Mouse (Mus musculus) hindbrain, embryonic 16.5 days (tissue): ENCODE data around the gene Fnbp1l. TPM values are rescaled to one million over a fixed set of nuclear protein-coding genes. Genes with fewer than 3 reads are reported as not detected.

ENCODE experiments used
- ATAC-seq: fragments of 200-750 bp; cut with Nextera tagmentation; 2 replicates; pipeline ENCODE4 v1.8.0; 2017; ENCODE audit warnings: moderate TSS enrichment, moderate library complexity
- H3K27ac ChIP-seq: fragments of 300-500 bp; sonication (generic); 2 replicates; pipeline ENCODE4 v1.5.1; 2014; ENCODE audit warnings: low read depth, mild to moderate bottlenecking, control low read depth, low read length, moderate library complexity
- H3K27me3 ChIP-seq: fragments of 300-500 bp; sonication (generic); replicated peaks from 2 replicates; pipeline ENCODE4 v1.6.1; 2014; ENCODE audit warnings: low read length; ENCODE audit not compliant: control insufficient read depth, insufficient read depth
- H3K36me3 ChIP-seq: fragments of 300-500 bp; sonication (generic); 2 replicates; pipeline ENCODE4 v1.6.1; 2014; ENCODE audit warnings: mild to moderate bottlenecking, low read length, moderate library complexity, mixed read lengths; ENCODE audit not compliant: control insufficient read depth, insufficient read depth
- H3K4me1 ChIP-seq: fragments of 300-500 bp; sonication (generic); 2 replicates; pipeline ENCODE4 v1.6.1; 2014; ENCODE audit warnings: low read depth, low read length; ENCODE audit not compliant: control insufficient read depth, insufficient read depth
- H3K4me2 ChIP-seq: fragments of 300-500 bp; sonication (generic); 2 replicates; pipeline ENCODE4 v1.6.1; 2014; ENCODE audit warnings: mild to moderate bottlenecking, low read length, control low read depth, moderate library complexity
- H3K4me3 ChIP-seq: fragments of 300-500 bp; sonication (generic); 2 replicates; pipeline ENCODE4 v1.5.1; 2014; ENCODE audit warnings: mild to moderate bottlenecking, low read length, control low read depth, moderate library complexity
- H3K9ac ChIP-seq: fragments of 300-500 bp; sonication (generic); 2 replicates; pipeline ENCODE4 v1.6.1; 2014; ENCODE audit warnings: low read depth, mild to moderate bottlenecking, control low read depth, low read length, moderate library complexity
- H3K9me3 ChIP-seq: fragments of 300-500 bp; sonication (generic); 2 replicates; pipeline ENCODE4 v1.6.1; 2014; ENCODE audit warnings: mild to moderate bottlenecking, low read length, moderate library complexity; ENCODE audit not compliant: control insufficient read depth
- WGBS: fragments of 180-500 bp; shearing (Covaris S2); extraction: QIAGEN DNeasy Blood & Tissue Kit; methylation state at CpG from one replicate; pipeline ENCODE4 v1.1.7; 2014; 5-methylcytosine and 5-hydroxymethylcytosine counted together
- polyA plus RNA-seq: library from polyadenylated mRNA; unstranded; fragments of >200 nt; fragmentation: Nextera tagmentation; extraction: Ambion mirVana; gene quantifications from 2 replicates; pipeline ENCODE4 v1.2.1, GENCODE M21; 2015

Gene Fnbp1l
- polyA plus RNA-seq, 1 experiment from 2014 or later, result 182 TPM

DNA sequence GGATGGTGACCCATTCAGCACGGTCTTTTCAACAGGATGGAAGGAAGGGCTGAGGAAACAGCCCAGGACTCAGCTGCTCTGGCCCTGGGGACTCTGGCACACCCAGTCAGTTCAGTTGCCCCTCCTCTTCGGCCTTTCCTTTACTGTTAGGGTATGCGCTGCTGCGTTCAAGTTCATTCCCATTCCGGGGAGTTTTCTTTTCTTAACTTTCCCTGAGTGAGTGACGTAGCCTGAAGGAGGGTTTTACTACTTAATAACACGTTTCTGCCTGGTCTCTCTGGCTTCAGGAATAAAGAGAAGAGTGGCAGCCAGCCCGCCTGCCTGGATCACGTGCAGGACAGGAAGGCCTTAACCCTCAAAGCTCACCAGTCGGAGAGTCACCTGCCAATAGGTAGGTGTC lies 108.6 kb downstream of the Fnbp1l start:
- H3K4me1 ChIP-seq, result peaks cover 3% of the 10 kb centered on the region; the same call in 1 of the 2 replicates
- 84% methylated on average over 10 of the region's 10 CpGs for WGBS
- no peaks in the 10 kb centered on the region for H3K9me3 ChIP-seq
- H3K4me2 ChIP-seq, result no peak overlapping the region
- H3K36me3 ChIP-seq, result no peaks in the 10 kb centered on the region
- no peak for ATAC-seq
- H3K27me3 ChIP-seq, result no peaks in the 10 kb centered on the region
- no peak overlapping the region for H3K4me3 ChIP-seq
- no peak overlapping the region for H3K9ac ChIP-seq
- H3K27ac ChIP-seq, result no peak overlapping the region

DNA sequence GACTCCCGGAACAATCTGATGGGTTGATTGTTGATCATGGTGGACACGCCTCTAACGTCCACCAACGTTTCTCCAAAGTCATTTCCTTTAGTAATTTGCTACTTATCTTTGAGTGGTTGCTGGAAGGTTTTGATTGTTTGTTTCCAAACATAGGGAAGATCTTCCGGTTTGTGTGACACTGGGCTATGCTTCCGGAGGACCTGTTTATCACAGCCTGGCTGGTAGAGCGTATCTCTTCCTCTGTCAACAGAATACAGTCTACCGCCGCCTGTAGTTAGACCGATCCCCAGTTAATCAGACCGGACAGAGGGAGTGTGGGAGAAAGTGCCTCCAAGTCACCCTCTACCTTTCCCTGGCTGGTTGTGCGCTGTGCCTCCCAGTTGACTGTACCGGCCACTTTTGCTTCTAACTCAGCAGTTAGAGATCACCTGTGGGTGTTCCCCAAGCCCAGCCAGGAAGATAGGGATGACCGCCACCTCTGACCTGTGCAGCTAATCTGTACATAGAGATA lies 109.2 kb downstream of the Fnbp1l start:
- no peak overlapping the region for H3K27ac ChIP-seq
- H3K9me3 ChIP-seq, result no peaks in the 10 kb centered on the region
- 89% methylated on average over 14 of the region's 14 CpGs for WGBS
- H3K36me3 ChIP-seq, result no peaks in the 10 kb centered on the region
- H3K4me1 ChIP-seq, result peaks cover 3% of the 10 kb centered on the region; the same call in 1 of the 2 replicates
- H3K4me3 ChIP-seq, result no peak overlapping the region
- H3K9ac ChIP-seq, result no peak overlapping the region
- no peaks in the 10 kb centered on the region for H3K27me3 ChIP-seq
- no peak overlapping the region for H3K4me2 ChIP-seq
- ATAC-seq, result no peak

DNA sequence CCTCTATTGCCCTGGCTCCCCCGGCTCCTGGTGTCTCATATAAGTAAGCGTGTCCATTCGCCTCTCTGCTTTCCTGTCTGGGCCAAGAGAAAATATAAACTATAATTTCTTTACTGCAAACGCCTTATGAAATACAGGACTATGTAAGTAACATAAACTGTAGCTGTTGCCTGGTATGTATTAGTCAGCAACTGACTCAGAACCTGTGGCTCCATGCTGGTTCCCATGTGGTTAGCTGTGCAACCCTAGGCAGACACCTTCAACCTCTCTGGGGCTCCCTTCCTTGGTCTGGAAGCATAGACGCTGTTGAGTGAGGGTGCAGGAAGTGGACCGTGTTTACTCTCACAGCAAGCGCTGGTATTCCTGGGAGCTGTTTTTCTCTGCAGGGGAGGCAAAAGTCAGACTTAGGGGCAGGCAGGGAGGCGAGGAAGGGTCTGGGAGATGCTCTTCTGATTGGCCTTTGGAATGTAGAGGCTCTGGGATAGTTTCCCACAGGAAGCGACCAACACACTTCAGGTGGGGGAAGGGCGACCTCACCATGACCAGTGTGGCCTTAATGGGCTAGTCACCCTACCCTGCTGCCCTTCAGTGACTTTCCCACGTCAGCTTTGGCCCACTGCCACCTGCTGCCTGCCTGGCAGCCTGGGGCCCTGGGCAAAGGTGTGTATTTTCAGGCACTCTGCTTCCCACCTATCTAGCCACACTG lies 109.8 kb downstream of the Fnbp1l start:
- no peaks in the 10 kb centered on the region for H3K27me3 ChIP-seq
- H3K9ac ChIP-seq, result no peak overlapping the region
- no peaks in the 10 kb centered on the region for H3K36me3 ChIP-seq
- H3K4me2 ChIP-seq, result no peak overlapping the region
- H3K27ac ChIP-seq, result no peak overlapping the region; the same call in 1 of the 2 replicates
- peaks cover 3% of the 10 kb centered on the region; the same call in 1 of the 2 replicates for H3K4me1 ChIP-seq
- H3K4me3 ChIP-seq, result no peak overlapping the region
- WGBS, result 63% methylated on average over 11 of the region's 11 CpGs
- H3K9me3 ChIP-seq, result no peaks in the 10 kb centered on the region
- no peak for ATAC-seq

DNA sequence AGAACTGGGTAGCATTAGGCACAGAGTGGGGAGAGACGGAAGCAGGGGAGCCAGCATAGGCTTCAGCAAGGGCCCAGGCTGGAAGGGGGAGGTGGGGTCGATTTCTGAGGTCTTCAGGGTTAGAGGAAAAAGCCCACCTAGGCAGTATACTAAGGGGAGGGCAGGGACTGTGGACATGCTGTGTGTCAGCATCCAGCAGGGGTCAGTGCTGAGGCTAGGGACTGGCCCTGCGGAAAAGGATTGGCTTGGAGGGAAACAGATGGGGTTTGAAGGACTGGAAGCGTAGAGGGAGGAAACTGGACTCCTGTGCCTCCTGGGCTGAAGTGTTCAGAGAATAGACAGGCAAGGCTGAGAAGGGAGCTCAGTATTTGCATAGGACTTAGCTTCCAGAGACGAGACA lies 110.4 kb downstream of the Fnbp1l start:
- Histone ChIP-seq H3K4me1 (peaks cover 3% of the 10 kb centered on the region; the same call in 1 of the 2 replicates), H3K36me3 (no peaks in the 10 kb centered on the region), H3K4me2 (no peak overlapping the region), H3K27me3 (no peaks in the 10 kb centered on the region), H3K4me3 (no peak overlapping the region), H3K9ac (no peak overlapping the region), H3K9me3 (no peaks in the 10 kb centered on the region), H3K27ac (no peak overlapping the region; the same call in 1 of the 2 replicates)
- WGBS, result 43% methylated on average over 5 of the region's 5 CpGs
- no peak for ATAC-seq

DNA sequence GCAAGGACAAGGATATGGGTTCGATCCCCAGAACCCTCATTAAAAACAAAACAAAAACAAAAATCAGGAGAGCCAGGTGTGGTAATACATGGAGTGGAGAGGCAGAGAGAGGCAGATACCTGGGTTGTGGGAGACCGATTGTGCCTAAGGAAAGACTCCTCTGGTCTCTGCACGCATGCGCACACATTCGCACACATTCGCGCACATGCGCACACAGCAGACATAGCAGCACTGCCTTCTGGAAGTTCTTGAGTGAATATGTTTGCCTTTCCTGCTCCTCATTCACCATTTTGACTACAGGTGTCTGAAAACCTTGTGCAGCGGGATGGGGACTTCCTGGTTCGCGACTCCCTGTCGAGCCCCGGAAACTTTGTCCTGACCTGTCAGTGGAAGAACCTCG lies 111.7 kb downstream of the Fnbp1l start:
- no peaks in the 10 kb centered on the region for H3K27me3 ChIP-seq
- no peak overlapping the region for H3K4me2 ChIP-seq
- ATAC-seq, result no peak
- H3K4me1 ChIP-seq, result peaks cover 3% of the 10 kb centered on the region; the same call in 1 of the 2 replicates
- H3K27ac ChIP-seq, result no peak overlapping the region
- H3K9me3 ChIP-seq, result no peaks in the 10 kb centered on the region
- 99% methylated on average over 14 of the region's 14 CpGs for WGBS
- no peak overlapping the region for H3K4me3 ChIP-seq
- no peak overlapping the region for H3K9ac ChIP-seq
- no peaks in the 10 kb centered on the region for H3K36me3 ChIP-seq

DNA sequence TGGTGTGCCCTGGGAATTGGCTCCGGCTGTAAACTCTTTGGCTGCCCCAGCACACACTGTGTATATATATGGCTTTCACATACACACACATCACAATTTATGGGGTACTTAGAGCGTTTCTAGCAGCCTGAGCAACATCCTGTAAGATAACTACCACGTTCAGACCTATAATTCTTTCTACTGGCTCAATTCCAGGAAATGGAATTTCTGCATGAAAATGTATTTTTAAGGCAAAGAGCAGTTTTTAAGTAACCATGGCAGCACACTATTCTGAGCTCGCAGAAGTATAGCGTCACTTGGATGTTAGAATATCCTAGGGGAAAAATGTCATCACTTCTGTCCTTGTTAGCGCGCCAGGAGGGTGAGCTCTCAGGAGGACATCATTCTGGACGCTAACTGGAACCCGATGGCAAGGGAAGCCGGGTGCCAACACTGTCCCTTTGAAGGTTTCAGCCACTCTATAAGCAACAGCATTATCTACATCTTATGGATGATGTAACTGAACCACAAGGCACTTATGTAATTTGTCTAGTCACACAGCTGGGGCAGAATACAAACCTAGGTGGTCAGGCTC lies 113.1 kb downstream of the Fnbp1l start:
- Histone ChIP-seq H3K9ac (no peak overlapping the region), H3K36me3 (no peaks in the 10 kb centered on the region), H3K27me3 (no peaks in the 10 kb centered on the region), H3K27ac (no peak overlapping the region), H3K4me2 (no peak overlapping the region), H3K9me3 (no peaks in the 10 kb centered on the region), H3K4me1 (peaks cover 3% of the 10 kb centered on the region; the same call in 1 of the 2 replicates), H3K4me3 (no peak overlapping the region)
- ATAC-seq, result peak; percentile 45
- 59% methylated on average over 10 of the region's 10 CpGs for WGBS

DNA sequence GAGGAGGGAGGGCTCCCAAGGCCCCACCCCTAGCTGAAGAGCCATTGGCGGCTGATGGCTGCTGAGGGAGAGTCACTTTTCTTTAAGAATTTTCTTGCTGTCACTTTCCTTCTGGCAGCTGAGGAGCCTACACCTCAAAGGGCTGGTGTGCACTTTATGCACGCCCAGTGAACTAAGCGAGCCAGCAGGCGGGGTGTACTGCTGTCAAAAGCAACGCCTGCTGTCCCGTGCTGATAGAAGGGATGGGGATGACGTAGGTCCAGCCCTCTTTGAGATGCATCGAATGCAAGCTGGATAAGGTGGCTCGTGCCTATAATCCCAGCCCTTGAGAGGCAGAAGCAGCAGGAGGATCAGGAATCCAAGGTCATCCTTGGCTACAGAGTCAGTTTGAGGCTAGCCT lies 118.6 kb downstream of the Fnbp1l start:
- H3K9ac ChIP-seq, result no peak overlapping the region
- no peak overlapping the region for H3K27ac ChIP-seq
- no peaks in the 10 kb centered on the region for H3K36me3 ChIP-seq
- no peak overlapping the region for H3K4me2 ChIP-seq
- H3K4me1 ChIP-seq, result no peaks in the 10 kb centered on the region
- ATAC-seq, result no peak
- no peaks in the 10 kb centered on the region; the same call in 1 of the 2 replicates for H3K27me3 ChIP-seq
- no peaks in the 10 kb centered on the region for H3K9me3 ChIP-seq
- no peak overlapping the region for H3K4me3 ChIP-seq
- 85% methylated on average over 9 of the region's 9 CpGs for WGBS

DNA sequence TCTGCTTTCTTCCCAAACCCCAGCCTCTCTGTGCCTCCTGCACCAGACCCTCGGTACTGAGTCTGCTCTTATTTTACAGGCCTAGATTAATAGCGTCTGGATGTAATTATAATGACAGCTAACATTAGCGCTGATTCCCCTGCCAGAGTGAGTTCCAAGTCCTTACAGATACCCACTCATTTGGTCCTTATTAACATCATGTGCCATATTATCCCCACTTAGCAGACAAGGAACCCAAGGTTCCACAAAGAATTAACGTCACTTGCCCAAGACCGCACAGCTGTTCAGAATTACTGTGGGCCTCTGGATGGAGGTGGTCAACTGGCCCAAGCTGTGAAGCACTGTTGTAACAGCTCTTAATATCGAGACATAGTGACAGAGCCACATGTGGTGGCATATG lies 119.9 kb downstream of the Fnbp1l start:
- no peak for ATAC-seq
- H3K4me3 ChIP-seq, result no peak overlapping the region
- no peak overlapping the region for H3K27ac ChIP-seq
- WGBS, result 67% methylated on average over 6 of the region's 6 CpGs
- no peak overlapping the region for H3K4me2 ChIP-seq
- H3K27me3 ChIP-seq, result no peaks in the 10 kb centered on the region; the same call in 1 of the 2 replicates
- no peaks in the 10 kb centered on the region for H3K36me3 ChIP-seq
- no peak overlapping the region for H3K9ac ChIP-seq
- H3K4me1 ChIP-seq, result no peaks in the 10 kb centered on the region
- no peaks in the 10 kb centered on the region for H3K9me3 ChIP-seq

DNA sequence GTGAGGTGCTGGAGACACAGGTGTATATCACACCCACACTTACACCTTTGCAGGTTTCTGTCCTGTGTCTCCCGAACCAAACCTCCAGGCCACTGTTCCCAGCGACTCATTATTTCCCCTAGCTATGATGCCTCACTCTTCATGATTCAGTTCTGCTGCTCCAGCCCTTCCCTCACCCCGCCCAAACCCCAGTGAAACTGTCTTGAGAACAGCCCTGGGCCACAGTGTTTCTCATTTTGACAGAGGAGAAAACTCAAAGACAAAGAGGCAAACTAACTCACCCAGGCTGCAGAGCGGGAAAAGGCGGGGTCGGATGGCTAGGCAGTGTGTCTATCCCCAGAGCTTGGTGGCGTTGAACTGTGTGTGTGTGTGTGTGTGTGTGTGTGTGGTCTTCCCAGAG lies 121.0 kb downstream of the Fnbp1l start:
- H3K4me3 ChIP-seq, result no peak overlapping the region
- H3K36me3 ChIP-seq, result no peaks in the 10 kb centered on the region
- H3K27me3 ChIP-seq, result no peaks in the 10 kb centered on the region; the same call in 1 of the 2 replicates
- no peak overlapping the region for H3K9ac ChIP-seq
- WGBS, result 86% methylated on average over 7 of the region's 7 CpGs
- H3K4me2 ChIP-seq, result no peak overlapping the region
- no peak for ATAC-seq
- no peaks in the 10 kb centered on the region for H3K9me3 ChIP-seq
- H3K27ac ChIP-seq, result no peak overlapping the region
- H3K4me1 ChIP-seq, result no peaks in the 10 kb centered on the region
